Mouse (Mus musculus) embryonic facial prominence, embryonic 14.5 days (tissue): ENCODE data around the gene Espn. TPM values are rescaled to one million over a fixed set of nuclear protein-coding genes. Genes with fewer than 3 reads are reported as not detected.

Experiments
- ATAC-seq: fragments of 200-750 bp; cut with Nextera tagmentation; 2 replicates; pipeline ENCODE4 v1.8.0; 2017; ENCODE audit warnings: low read depth, moderate number of reproducible peaks, moderate TSS enrichment
- DNase-seq: peaks from one replicate; pipeline ENCODE4 v3.0.0-alpha.2; 2015; ENCODE audit warnings: low spot score
- H3K27ac ChIP-seq: fragments of 300-500 bp; sonication (generic); replicated peaks from 2 replicates; pipeline ENCODE4 v1.5.1; 2014; ENCODE audit warnings: low read depth, mild to moderate bottlenecking, low read length, moderate library complexity
- H3K27me3 ChIP-seq: fragments of 300-500 bp; sonication (generic); replicated peaks from 2 replicates; pipeline ENCODE4 v1.6.1; 2014; ENCODE audit warnings: low read length; ENCODE audit not compliant: control insufficient read depth, insufficient read depth
- H3K36me3 ChIP-seq: fragments of 300-500 bp; sonication (generic); 2 replicates; pipeline ENCODE4 v1.6.1; 2014; ENCODE audit warnings: low read length, mixed read lengths; ENCODE audit not compliant: control insufficient read depth, insufficient read depth
- H3K4me1 ChIP-seq: fragments of 300-500 bp; sonication (generic); 2 replicates; pipeline ENCODE4 v1.6.1; 2014; ENCODE audit warnings: antibody characterized with exemption, low read length; ENCODE audit not compliant: control insufficient read depth, insufficient read depth
- H3K4me2 ChIP-seq: fragments of 300-500 bp; sonication (generic); 2 replicates; pipeline ENCODE4 v1.6.1; 2014; ENCODE audit warnings: low read depth, mild to moderate bottlenecking, low read length, moderate library complexity, mixed read lengths
- H3K4me3 ChIP-seq: fragments of 300-500 bp; sonication (generic); 2 replicates; pipeline ENCODE4 v1.5.1; 2014; ENCODE audit warnings: low read depth, mild to moderate bottlenecking, low read length
- H3K9ac ChIP-seq: fragments of 300-500 bp; sonication (generic); 2 replicates; pipeline ENCODE4 v1.6.1; 2014; ENCODE audit warnings: low read depth, mild to moderate bottlenecking, low read length, moderate library complexity, mixed read lengths
- H3K9me3 ChIP-seq: fragments of 300-500 bp; sonication (generic); 2 replicates; pipeline ENCODE4 v1.6.1; 2016; ENCODE audit warnings: low read length; ENCODE audit not compliant: control insufficient read depth
- WGBS: fragments of 180-500 bp; shearing (Covaris S2); extraction: QIAGEN DNeasy Blood & Tissue Kit; methylation state at CpG from one replicate; pipeline ENCODE4 v1.1.7; 2014; 5-methylcytosine and 5-hydroxymethylcytosine counted together
- polyA plus RNA-seq: library from polyadenylated mRNA; unstranded; fragments of >200 nt; fragmentation: Nextera tagmentation; extraction: Ambion mirVana; gene quantifications from 2 replicates; pipeline ENCODE4 v1.2.1, GENCODE M21; 2014

Gene Espn
- polyA plus RNA-seq, 1 experiment from 2014 or later: 4.2 TPM

DNA sequence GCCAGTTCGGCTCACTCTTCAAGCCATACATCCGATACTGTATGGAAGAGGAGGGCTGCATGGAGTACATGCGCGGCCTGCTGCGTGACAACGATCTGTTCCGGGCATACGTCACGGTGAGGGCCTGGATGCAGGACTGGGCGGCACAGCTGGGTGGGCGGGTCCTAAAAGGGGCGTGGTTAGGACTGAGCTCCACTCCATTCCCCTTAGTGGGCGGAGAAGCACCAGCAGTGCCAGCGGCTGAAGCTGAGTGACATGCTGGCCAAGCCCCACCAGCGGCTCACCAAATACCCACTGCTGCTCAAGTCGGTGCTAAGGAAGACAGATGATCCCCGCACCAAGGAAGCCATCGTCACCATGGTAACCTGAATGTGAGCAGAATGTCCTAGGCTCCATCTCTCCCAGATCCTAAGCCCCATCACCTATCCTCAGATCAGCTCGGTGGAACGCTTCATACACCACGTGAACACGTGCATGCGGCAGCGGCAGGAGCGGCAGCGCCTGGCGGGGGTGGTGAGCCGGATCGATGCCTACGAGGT, 44.1 kb downstream of the Espn start:
- H3K36me3 ChIP-seq: peaks cover 79% of the 10 kb centered on the region
- peak overlapping the region; percentile 64 for H3K4me2 ChIP-seq
- no peaks in the 10 kb centered on the region; the same call in 1 of the 2 replicates for H3K27me3 ChIP-seq
- DNase-seq (peak; percentile 94), ATAC-seq (peak; percentile 94)
- H3K4me1 ChIP-seq: 0 out of 2 replicates have a peak, but pooled peaks cover 14% of the 10 kb centered on the region
- peak overlapping the region; percentile 19; the same call in 1 of the 2 replicates for H3K9ac ChIP-seq
- WGBS: 12% methylated on average over 26 of the region's 30 CpGs
- no peaks in the 10 kb centered on the region for H3K9me3 ChIP-seq
- peak overlapping the region; percentile 33 for H3K4me3 ChIP-seq
- peak overlapping the region; percentile 82 for H3K27ac ChIP-seq

DNA sequence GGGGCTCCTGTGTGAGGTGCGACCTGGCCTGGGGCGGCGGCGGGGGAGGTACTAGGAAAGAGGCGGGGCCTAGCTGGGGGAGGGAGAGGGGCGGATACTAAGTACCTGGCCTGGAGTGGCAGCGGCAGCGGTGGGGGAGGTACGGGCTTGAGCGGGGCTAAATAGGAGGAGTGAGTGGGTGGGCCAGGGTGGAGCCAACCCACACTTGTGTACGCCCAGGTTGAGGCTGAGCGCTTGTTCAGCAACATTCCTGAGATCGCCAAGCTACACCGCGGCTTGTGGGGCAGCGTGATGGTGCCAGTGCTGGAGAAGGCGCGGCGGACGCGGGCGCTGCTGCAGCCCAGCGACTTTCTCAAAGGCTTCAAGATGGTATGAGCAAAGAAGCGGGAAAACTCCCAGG, 44.7 kb downstream of the Espn start:
- Histone ChIP-seq H3K9ac (peak overlapping the region; percentile 19; the same call in 1 of the 2 replicates), H3K36me3 (peaks cover 79% of the 10 kb centered on the region), H3K4me2 (peak overlapping the region; percentile 64), H3K27me3 (no peaks in the 10 kb centered on the region; the same call in 1 of the 2 replicates), H3K27ac (peak overlapping the region; percentile 82), H3K4me1 (0 out of 2 replicates have a peak, but pooled peaks cover 14% of the 10 kb centered on the region), H3K9me3 (no peaks in the 10 kb centered on the region), H3K4me3 (peak overlapping the region; percentile 33)
- ATAC-seq: peak; percentile 87
- DNase-seq: peak; percentile 94
- WGBS: 13% methylated on average over 21 of the region's 24 CpGs

DNA sequence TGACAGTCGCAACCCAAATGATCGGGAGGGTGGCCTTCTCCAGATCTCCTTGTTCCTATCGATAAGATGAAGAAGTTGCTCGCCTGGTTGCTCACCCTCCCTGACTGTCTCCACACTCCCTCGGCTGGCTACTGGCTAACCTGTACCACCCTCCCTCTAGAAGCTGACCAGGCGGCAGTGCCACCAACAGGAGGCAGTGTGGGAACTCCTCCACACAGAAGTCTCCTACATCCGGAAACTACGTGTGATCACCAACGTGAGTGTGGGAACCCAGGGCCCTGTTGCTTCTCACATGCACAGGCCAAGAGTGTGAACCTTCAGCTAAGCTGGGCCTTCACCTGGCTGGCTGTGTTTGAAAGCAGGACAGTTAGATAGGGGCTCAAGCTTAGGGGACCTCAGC, 45.4 kb downstream of the Espn start:
- no peaks in the 10 kb centered on the region; the same call in 1 of the 2 replicates for H3K27me3 ChIP-seq
- ATAC-seq: no peak
- no peak for DNase-seq
- 0 out of 2 replicates have a peak, but pooled peaks cover 14% of the 10 kb centered on the region for H3K4me1 ChIP-seq
- H3K4me3 ChIP-seq: no peak overlapping the region
- H3K9ac ChIP-seq: no peak overlapping the region
- peaks cover 79% of the 10 kb centered on the region for H3K36me3 ChIP-seq
- no peaks in the 10 kb centered on the region for H3K9me3 ChIP-seq
- 0 out of 2 replicates have a peak overlapping the region, but pooled peaks have one; percentile 64 for H3K4me2 ChIP-seq
- 58% methylated on average over 9 of the region's 9 CpGs for WGBS
- H3K27ac ChIP-seq: no peak overlapping the region

DNA sequence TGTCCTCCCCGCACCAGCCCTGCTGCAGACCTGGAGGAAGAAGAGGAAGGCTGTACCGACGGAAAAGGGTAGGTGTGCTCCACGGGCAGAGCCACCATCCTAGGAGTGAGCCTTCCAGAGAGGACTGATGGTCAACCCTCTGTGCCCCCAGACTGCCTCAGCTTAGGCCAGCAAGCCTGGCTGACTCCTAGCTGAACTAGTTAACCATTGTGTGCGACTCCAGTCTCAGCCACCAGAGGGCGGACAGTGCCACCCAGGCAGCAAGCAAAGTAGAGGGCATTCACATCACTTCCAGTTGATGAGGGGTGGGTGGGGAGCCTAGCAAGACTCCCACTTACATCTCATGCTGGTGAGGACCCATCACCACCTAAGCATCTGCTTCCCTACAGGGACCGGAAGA, 49.1 kb downstream of the Espn start:
- Histone ChIP-seq H3K4me1 (0 out of 2 replicates have a peak, but pooled peaks cover 12% of the 10 kb centered on the region), H3K27me3 (no peaks in the 10 kb centered on the region; the same call in 1 of the 2 replicates), H3K4me2 (no peak overlapping the region), H3K9ac (no peak overlapping the region), H3K27ac (no peak overlapping the region), H3K4me3 (no peak overlapping the region), H3K36me3 (peaks cover 45% of the 10 kb centered on the region), H3K9me3 (no peaks in the 10 kb centered on the region)
- no peak for ATAC-seq
- no peak for DNase-seq
- WGBS: 39% methylated on average over 6 of the region's 7 CpGs

DNA sequence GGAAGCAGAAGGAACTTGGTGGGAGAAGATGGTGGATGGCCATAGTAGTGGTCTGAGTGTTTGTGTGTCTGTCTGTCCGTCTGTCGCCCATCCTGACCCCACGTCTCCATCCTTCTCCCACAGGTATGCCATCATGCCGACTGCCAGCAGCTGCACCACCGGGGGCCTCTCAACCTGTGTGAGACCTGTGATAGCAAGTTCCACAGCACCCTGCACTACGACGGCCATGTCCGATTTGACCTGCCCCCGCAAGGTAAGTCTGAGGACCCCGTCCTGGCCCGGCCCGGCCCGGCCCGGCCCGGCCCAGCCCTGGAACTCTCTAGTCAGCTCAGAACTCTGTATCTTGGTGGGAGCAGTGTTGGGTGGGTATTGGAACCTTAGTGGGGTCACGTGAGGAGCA, 50.2 kb downstream of the Espn start:
- Histone ChIP-seq H3K4me1 (0 out of 2 replicates have a peak, but pooled peaks cover 9% of the 10 kb centered on the region), H3K27me3 (no peaks in the 10 kb centered on the region), H3K4me2 (no peak overlapping the region), H3K4me3 (no peak overlapping the region), H3K27ac (no peak overlapping the region), H3K9me3 (no peaks in the 10 kb centered on the region), H3K9ac (no peak overlapping the region), H3K36me3 (peaks cover 40% of the 10 kb centered on the region)
- DNase-seq: no peak
- 94% methylated on average over 16 of the region's 16 CpGs for WGBS
- ATAC-seq: no peak

DNA sequence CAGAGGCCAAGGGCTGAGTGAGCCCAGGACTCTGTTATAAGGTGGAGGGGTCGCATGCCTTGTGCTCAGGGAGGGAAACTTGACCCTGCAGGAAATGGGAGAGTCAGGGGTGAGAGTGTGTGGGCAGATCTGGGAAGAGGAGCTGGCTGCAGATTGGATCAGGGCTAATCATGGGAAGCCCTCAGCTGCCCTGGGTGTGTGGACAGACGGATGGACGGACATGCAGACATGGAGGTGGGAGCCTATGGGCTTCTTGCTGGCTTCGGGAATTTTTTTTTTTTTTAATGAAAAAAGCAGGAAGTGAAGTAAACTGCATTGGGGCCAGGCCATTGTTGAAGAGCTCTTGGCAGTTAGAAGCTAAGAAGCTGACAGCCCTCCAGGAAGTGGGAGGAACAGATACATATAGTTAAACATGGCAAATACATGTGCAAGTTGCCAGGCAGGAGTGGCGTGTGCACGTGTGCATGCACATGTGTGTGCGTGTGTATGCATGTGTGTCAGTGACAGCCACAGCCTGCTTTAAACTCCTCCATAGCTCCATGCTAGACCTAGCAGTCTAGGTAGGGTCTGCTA, 51.0 kb downstream of the Espn start:
- H3K4me3 ChIP-seq: no peak overlapping the region
- WGBS: 55% methylated on average over 7 of the region's 7 CpGs
- H3K4me2 ChIP-seq: no peak overlapping the region
- no peak for ATAC-seq
- H3K27me3 ChIP-seq: no peaks in the 10 kb centered on the region
- H3K27ac ChIP-seq: peak overlapping the region; percentile 34; the same call in 1 of the 2 replicates
- H3K9me3 ChIP-seq: no peaks in the 10 kb centered on the region
- no peak for DNase-seq
- H3K4me1 ChIP-seq: 0 out of 2 replicates have a peak, but pooled peaks cover 8% of the 10 kb centered on the region
- H3K9ac ChIP-seq: no peak overlapping the region
- H3K36me3 ChIP-seq: peaks cover 33% of the 10 kb centered on the region

DNA sequence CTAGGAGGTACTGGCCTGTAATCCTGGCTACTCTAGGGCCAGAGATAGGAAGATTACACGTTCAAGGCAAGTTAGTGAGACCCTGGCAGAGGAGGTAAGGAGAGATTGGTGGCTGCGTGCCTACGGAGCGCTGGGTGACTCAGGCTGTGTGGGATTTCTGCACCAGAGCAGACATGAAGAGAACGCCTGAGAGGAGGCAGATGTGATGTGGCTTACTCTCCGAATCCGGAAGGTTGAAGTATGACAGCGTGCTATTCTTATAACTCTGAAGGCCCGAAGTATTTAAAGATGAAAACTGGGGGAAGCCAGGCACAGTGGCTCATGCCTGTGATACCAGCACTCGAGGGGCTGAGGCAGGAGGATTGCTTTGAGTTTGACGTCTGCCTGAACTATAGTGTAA, 51.6 kb downstream of the Espn start:
- 0 out of 2 replicates have a peak, but pooled peaks cover 8% of the 10 kb centered on the region for H3K4me1 ChIP-seq
- H3K9ac ChIP-seq: no peak overlapping the region
- ATAC-seq (no peak), DNase-seq (no peak)
- 66% methylated on average over 11 of the region's 11 CpGs for WGBS
- no peaks in the 10 kb centered on the region for H3K9me3 ChIP-seq
- H3K4me2 ChIP-seq: no peak overlapping the region
- no peaks in the 10 kb centered on the region for H3K27me3 ChIP-seq
- H3K36me3 ChIP-seq: peaks cover 30% of the 10 kb centered on the region
- no peak overlapping the region for H3K27ac ChIP-seq
- H3K4me3 ChIP-seq: no peak overlapping the region

DNA sequence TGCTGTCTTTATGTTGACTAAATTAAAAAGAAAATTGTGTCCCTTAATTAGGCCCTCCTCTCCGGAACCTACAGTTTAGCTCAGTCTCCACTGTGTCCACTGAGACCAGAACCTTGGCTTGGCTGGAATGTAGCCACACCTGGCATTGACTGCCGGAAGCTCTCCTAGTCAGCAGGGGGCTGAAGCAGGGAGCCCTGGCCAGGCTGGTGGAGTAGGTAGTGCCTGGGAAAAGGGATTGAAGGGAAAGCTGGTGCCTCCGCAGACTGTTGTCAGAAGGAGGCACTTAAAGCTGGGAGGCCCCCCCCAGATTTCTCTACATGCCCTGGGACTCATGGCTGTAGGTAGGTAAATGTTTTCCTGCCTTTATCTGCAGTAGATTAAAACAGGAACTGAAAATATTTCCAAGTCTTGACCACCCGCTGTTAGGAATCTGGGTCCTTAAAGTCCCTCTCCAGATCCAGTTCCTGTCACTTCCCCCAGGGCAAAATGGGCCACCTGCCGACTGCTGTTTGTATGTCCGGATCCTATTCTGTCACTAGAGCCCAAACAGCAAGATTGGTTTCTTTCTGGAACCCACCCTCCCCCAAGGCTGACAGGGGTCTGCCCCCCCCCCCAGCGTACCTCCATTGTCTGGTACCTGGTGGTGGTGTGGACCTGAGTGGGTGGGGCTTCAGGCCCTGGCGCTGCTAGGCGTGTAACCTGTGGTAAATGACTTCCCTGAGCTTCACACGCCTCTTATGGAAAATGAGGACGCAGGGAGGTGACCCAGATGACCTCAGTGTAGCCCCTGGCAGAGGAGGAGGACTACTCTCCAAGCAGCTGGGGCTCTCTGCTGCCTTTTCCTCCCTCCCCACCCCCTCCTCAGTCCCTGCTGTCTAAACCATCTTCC, 54.0 kb downstream of the Espn start:
- DNase-seq (no peak), ATAC-seq (no peak)
- H3K9me3 ChIP-seq: no peaks in the 10 kb centered on the region
- peak overlapping the region; percentile 22; the same call in 1 of the 2 replicates for H3K9ac ChIP-seq
- 0 out of 2 replicates have a peak, but pooled peaks cover 10% of the 10 kb centered on the region for H3K4me1 ChIP-seq
- H3K4me3 ChIP-seq: no peak overlapping the region
- WGBS: 24% methylated on average over 11 of the region's 11 CpGs
- H3K27me3 ChIP-seq: no peaks in the 10 kb centered on the region
- H3K4me2 ChIP-seq: peak overlapping the region; percentile 20; the same call in 1 of the 2 replicates
- H3K27ac ChIP-seq: no peak overlapping the region
- H3K36me3 ChIP-seq: peaks cover 12% of the 10 kb centered on the region; the same call in 1 of the 2 replicates
